Mouse (Mus musculus): ENCODE measurements around the gene Pcbd2.

GRCm38 (mm10) chr13:55786120-55786519 lies 59.0 kb downstream of the Pcbd2 start:
- no peak for TF ChIP-seq CTCF (IDR thresholded peaks at IDR 0.05; ENCODE audit: borderline replicate concordance, insufficient read depth, low read length)
- no peak for TF ChIP-seq POLR2A (IDR thresholded peaks at IDR 0.05; ENCODE audit: low read depth, low read length)

Measured in embryonic fibroblast, embryonic 13.5 days (primary cell).